Mouse (Mus musculus): ENCODE results near the gene Pnrc2.

Gene Pnrc2

GRCm38 (mm10) chr4:135873526-135874202 lies at the start of gene Pnrc2:
Pnrc2 (minus strand) TSS chr4:135873850.
- peak; percentile 89 for DNase-seq

DNA sequence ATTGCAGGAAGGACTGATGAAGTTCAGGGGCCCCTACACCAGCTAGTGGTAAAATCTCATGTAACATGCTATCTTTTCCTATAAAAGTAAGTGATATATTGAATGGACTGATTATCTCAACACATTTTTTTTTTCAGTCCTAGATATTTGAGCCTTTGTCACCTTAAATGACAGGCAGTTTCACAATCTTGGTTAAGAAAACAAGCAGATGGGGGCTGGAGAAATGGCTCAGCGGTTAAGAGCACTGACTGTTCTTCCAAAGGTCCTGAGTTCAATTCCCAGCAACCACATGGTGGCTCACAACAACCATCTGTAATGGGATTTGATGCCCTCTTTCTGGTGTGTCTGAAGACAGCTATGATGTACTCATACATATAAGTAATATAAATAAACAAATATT lies 48.5 kb upstream of the Pnrc2 start:
- DNase-seq: no peak

DNA sequence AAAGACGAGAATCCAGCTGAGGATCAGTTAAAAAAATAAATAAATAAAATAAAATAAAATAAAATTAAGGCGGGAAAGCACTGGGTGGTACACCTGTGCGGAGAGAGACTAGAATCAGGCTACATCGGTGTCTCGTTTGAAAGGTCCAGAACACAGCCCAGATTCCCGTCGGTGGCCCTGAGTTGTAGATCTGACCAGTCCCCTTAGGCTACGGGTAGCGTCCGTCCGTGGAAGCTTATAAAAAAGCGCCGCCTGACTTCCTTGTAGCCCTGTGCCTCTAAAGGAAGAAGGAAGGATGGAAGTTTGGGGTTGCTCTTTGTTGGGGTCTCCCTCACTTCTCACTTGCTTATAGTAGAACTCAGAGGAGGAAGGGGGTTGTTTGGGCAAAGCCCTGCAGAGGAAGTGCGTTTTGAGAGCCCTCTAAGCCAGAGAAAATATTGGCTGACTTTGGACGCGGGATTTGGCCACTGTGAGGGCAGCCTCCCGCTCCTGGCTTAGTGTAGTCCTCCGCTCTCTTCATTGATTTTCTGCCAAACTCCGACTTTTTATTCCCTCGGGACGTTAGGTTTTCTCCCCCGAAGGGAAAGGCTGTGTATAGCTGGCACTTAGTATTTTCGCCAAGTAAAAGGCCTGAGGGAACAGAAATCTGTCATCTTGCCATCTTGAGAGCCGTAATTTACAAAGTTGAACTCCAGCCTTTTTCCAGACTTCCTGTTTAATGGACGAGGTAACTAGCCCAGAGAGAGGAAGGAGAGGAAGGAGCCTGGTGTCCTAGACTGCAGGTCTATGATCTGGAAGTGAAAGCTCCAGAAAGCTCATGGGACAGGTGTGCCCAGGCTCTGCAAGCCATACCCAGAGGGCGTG lies 47.8 kb upstream of the Pnrc2 start:
- no peak for DNase-seq

- peak; percentile 98 for DNase-seq
Measured at GRCm38 (mm10) chr4:135920304-135921241, 46.9 kb upstream of the Pnrc2 start, which contains the start of gene Fuca1. Fuca1 (plus strand) TSS chr4:135920735.

GRCm38 (mm10) chr4:135919280-135919639 lies 45.6 kb upstream of the Pnrc2 start:
- DNase-seq: no peak

DNA sequence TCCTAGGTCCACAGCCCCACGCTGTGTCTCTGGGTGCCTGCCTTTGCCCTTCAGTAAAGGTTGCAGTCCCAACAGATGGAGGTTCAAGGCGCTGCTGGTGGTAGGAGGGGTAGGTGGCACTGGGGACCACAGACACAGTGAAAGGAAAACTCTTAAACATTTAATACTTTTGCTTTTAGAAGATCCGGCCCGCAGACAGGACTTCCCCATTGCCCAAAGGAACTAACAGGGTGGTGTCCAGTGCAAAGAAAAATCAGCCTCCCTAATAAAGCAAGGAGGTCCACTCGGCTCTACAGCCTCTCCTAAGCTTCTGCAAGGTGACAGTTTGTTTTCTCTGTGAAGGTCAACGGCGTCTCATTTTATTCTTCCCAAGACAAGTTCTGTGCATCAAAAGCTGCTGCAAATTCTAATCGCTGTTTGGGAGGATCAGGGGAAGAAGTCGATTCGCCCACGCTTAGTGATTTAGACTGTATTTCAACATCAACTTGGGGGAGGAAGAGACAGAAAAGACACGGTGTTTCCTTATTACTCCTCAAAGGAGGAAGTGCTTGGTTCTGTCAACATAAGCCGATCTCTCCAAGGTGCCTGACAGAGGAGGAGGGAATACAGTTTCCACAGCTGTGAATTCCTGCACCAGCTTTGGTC lies 45.1 kb upstream of the Pnrc2 start:
- no peak for DNase-seq

DNA sequence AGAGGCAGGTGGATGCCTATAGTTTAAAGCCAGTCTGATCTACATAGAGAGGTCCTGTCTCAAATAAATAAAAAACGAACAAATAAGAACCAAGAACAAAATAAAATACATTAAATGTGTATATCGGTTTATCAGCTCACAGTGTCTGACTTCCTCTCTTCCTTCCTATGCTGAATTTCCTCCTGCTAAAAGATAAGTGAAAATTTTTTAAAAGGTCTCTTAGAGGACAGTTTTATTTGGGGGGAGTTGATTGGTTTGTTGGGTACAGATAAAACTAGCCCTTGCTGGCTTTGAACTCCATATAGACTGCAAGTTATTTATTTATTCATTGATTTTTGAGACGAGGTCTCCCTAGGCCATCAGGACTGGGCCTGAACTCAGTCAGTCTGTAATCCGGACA lies 39.8 kb upstream of the Pnrc2 start:
- DNase-seq: no peak

GRCm38 (mm10) chr4:135912835-135913234 lies 39.2 kb upstream of the Pnrc2 start:
- no peak for DNase-seq

GRCm38 (mm10) chr4:135912164-135912563 lies 38.5 kb upstream of the Pnrc2 start:
- no peak for DNase-seq

GRCm38 (mm10) chr4:135911531-135911930 lies 37.9 kb upstream of the Pnrc2 start:
- no peak for DNase-seq

- no peak for DNase-seq
Measured at GRCm38 (mm10) chr4:135909326-135910066, 35.8 kb upstream of the Pnrc2 start.

- DNase-seq: no peak
Measured at GRCm38 (mm10) chr4:135906633-135907032, 33.0 kb upstream of the Pnrc2 start.

- no peak for DNase-seq
Measured at GRCm38 (mm10) chr4:135904810-135905209, 31.2 kb upstream of the Pnrc2 start.

DNA sequence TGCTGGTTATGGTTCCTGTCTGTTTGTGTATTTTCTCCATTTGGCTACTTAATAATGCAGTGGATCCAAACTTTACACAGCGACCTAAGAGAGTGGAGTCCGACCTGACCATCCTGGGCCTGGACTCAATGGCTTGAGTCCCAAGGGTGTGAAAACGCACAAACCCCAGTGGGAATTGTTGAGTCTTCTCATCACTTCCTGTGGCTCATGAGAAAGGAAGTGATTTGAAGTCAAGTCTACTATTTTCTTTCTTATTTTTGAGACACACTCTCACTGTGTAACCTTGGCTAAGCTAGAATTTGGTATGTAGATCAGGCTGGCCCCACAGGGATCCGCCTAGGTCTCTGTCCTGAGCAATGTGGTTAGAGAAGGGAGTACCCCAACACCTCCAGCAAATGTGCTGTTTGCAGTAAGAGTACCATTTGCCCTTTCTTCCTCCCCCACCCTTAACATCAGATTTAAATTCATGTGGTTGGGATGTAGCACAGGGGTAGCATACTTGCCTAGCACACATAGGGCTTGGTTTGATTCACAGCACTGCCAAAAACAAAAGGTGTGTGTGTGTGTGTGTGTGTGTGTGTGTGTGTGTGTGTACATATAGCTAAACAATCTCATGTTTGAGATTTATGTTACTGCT lies 29.1 kb upstream of the Pnrc2 start:
- DNase-seq: no peak

GRCm38 (mm10) chr4:135900008-135900407 lies 26.4 kb upstream of the Pnrc2 start:
- DNase-seq: no peak

DNA sequence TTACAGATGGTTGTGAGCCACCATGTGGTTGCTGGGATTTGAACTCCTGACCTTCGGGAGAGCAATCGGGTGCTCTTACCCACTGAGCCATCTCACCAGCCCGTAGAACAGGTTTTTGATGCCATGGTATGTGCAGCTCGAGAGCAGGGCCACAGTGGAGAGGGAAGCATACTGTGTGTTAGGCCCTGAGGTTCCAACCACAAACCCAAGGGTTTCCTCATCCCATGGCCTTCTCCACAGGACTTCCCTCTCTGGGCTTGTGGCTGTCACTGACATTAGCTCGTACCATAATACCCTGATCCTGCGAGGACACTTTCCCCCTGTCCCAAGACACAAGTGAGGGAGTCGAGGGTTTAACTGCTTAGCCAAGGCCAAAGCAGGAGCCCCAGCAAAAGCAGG lies 25.4 kb upstream of the Pnrc2 start:
- no peak for DNase-seq

GRCm38 (mm10) chr4:135898380-135899049 lies 24.9 kb upstream of the Pnrc2 start:
- DNase-seq: peak; percentile 77

GRCm38 (mm10) chr4:135896157-135896556 lies 22.5 kb upstream of the Pnrc2 start:
- no peak for DNase-seq

DNA sequence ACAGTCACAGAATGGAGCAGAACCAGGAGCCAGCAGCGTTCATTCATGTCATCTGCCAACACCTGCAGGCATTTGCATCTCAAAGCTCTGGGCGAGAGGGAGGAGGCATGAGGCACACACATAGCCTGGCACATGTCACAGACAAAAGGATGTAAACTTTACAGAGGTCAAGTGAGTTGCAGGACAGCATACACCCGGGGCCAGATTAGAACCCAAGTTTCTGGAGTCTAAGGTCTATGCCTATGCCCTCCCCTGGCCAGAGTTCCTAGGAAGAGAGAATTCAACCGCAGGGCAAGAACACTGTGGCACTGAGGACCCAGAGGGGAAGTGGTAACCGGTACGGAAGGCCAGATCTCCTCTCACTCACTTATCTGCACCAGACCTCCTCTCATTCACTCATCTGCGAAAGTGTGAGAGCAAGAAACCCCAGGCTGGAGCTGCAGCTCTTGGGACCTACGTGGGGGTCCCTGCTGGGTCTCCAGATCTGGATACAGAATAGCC lies 21.5 kb upstream of the Pnrc2 start, which contains the start of gene Cnr2:
Gene Cnr2 (plus strand): TSS at position 324 of the 501 bp plus-strand sequence.
- DNase-seq: peak; percentile 63

- no peak for DNase-seq
Measured at GRCm38 (mm10) chr4:135892884-135893283, 19.2 kb upstream of the Pnrc2 start.
